Mouse (Mus musculus) CH12.LX (cell line): ENCODE data around the gene Fbxw10. TPM values are rescaled to one million over a fixed set of nuclear protein-coding genes. Genes with fewer than 3 reads are reported as not detected.

Experiments used
- DNase-seq: peaks from one replicate; pipeline ENCODE4 v3.0.0-alpha.2; 2013; ENCODE audit errors: extremely low read depth
- H3K27ac ChIP-seq: 2 replicates; pipeline ENCODE4 v1.5.1; 2012; ENCODE audit warnings: low read depth, mild to moderate bottlenecking, control low read depth, moderate library complexity; ENCODE audit not compliant: insufficient read depth
- H3K27me3 ChIP-seq: replicated peaks from 2 replicates; pipeline ENCODE3; 2012; ENCODE audit warnings: inconsistent platforms
- H3K36me3 ChIP-seq, 2 experiments: replicated peaks in 1 of 2; 2 replicates each; pipeline versions ENCODE3 to v1.6.1; 2012; ENCODE audit warnings: inconsistent platforms in 1 of 2, low read length in 1 of 2, mild to moderate bottlenecking in 1 of 2, mixed read lengths in 1 of 2, moderate library complexity in 1 of 2; ENCODE audit not compliant: control insufficient read depth in 1 of 2, insufficient read depth in 1 of 2
- H3K4me1 ChIP-seq, 2 experiments: 2 replicates each; pipeline ENCODE4 v1.6.1; 2012; ENCODE audit warnings: inconsistent platforms in 1 of 2, moderate library complexity in 1 of 2; ENCODE audit not compliant: insufficient read depth in 2 of 2, control insufficient read depth in 1 of 2
- H3K4me2 ChIP-seq: 2 replicates; pipeline ENCODE4 v1.6.1; 2012; ENCODE audit warnings: low read depth, mild to moderate bottlenecking, control low read depth; ENCODE audit not compliant: poor library complexity, insufficient read depth, severe bottlenecking
- H3K4me3 ChIP-seq, 3 experiments: fragments of 150-350 bp in 1 of 3; sonication (generic) in 1 of 3; replicated peaks in 1 of 3; 2 replicates each; pipeline versions ENCODE3 to v1.5.1; 2011 to 2012; ENCODE audit warnings: low read depth in 2 of 3, low read length in 2 of 3, mild to moderate bottlenecking in 2 of 3, moderate library complexity in 2 of 3, control low read depth in 1 of 3, improper control_type of control experiment in 1 of 3, inconsistent platforms in 1 of 3, mixed read lengths in 1 of 3; ENCODE audit not compliant: poor library complexity in 1 of 3
- H3K79me2 ChIP-seq: replicated peaks from 2 replicates; pipeline ENCODE4 v1.6.1; 2012; ENCODE audit warnings: mild to moderate bottlenecking, moderate library complexity; ENCODE audit not compliant: control insufficient read depth, poor library complexity, insufficient read depth, severe bottlenecking; ENCODE audit errors: extremely low read depth
- H3K9ac ChIP-seq: 2 replicates; pipeline ENCODE4 v1.6.1; 2012; ENCODE audit warnings: low read depth, mild to moderate bottlenecking, control low read depth, moderate library complexity; ENCODE audit not compliant: insufficient read depth
- H3K9me3 ChIP-seq: replicated peaks from 2 replicates; pipeline ENCODE3; 2012; ENCODE audit warnings: low read length, inconsistent platforms, mixed read lengths
- CTCF ChIP-seq, 2 experiments: IDR thresholded peaks in 1 of 2; conservative IDR thresholded peaks in 1 of 2; 2 replicates each; pipeline ENCODE4 v1.5.1; 2011 to 2012; ENCODE audit warnings: low read depth in 2 of 2, low read length in 2 of 2, improper control_type of control experiment in 1 of 2, inconsistent platforms in 1 of 2, mild to moderate bottlenecking in 1 of 2, moderate library complexity in 1 of 2
- E2F4 ChIP-seq: IDR thresholded peaks from 2 replicates; pipeline ENCODE4 v1.6.1; 2011; ENCODE audit warnings: low read depth, low read length, improper control_type of control experiment; ENCODE audit not compliant: insufficient replicate concordance
- ELF1 ChIP-seq: IDR thresholded peaks from 2 replicates; pipeline ENCODE4 v1.6.1; 2014; ENCODE audit warnings: low read depth, mild to moderate bottlenecking, inconsistent platforms, low read length, improper control_type of control experiment
- EP300 ChIP-seq: IDR thresholded peaks from 2 replicates; pipeline ENCODE4 v1.6.1; 2011; ENCODE audit warnings: low read length, improper control_type of control experiment
- GABPA ChIP-seq: IDR thresholded peaks from 2 replicates; pipeline ENCODE4 v1.6.1; 2012; ENCODE audit warnings: low read depth, low read length, improper control_type of control experiment, inconsistent platforms; ENCODE audit not compliant: insufficient replicate concordance
- IRF4 ChIP-seq: IDR thresholded peaks from 2 replicates; pipeline ENCODE4 v1.6.1; 2014; ENCODE audit warnings: low read depth, mild to moderate bottlenecking, inconsistent platforms, low read length, improper control_type of control experiment
- JUN ChIP-seq: IDR thresholded peaks from 2 replicates; pipeline ENCODE4 v1.6.1; 2011; ENCODE audit warnings: low read depth, mild to moderate bottlenecking, low read length, improper control_type of control experiment, moderate library complexity; ENCODE audit not compliant: insufficient read depth
- JUND ChIP-seq: conservative IDR thresholded peaks from 2 replicates; pipeline ENCODE4 v1.6.1; 2011; ENCODE audit warnings: low read depth, low read length, improper control_type of control experiment
- KAT2A ChIP-seq: IDR thresholded peaks from 2 replicates; pipeline ENCODE4 v1.6.1; 2012; ENCODE audit warnings: low read length, improper control_type of control experiment, inconsistent platforms; ENCODE audit not compliant: insufficient replicate concordance
- MAFK ChIP-seq: IDR thresholded peaks from 2 replicates; pipeline ENCODE4 v1.6.1; 2011; ENCODE audit warnings: low read length, improper control_type of control experiment; ENCODE audit not compliant: insufficient replicate concordance
- MAX ChIP-seq: IDR thresholded peaks from 2 replicates; pipeline ENCODE4 v1.6.1; 2011; ENCODE audit warnings: low read length, improper control_type of control experiment
- MAZ ChIP-seq: IDR thresholded peaks from 2 replicates; pipeline ENCODE4 v1.6.1; 2012; ENCODE audit warnings: low read depth, mild to moderate bottlenecking, inconsistent platforms, low read length, improper control_type of control experiment, moderate library complexity
- MEF2A ChIP-seq: IDR thresholded peaks from 2 replicates; pipeline ENCODE4 v1.6.1; 2014; ENCODE audit warnings: low read depth, mild to moderate bottlenecking, inconsistent platforms, low read length, improper control_type of control experiment, borderline replicate concordance
- MXI1 ChIP-seq: IDR thresholded peaks from 2 replicates; pipeline ENCODE4 v1.6.1; 2011; ENCODE audit warnings: mild to moderate bottlenecking, low read depth, low read length, improper control_type of control experiment
- MYC ChIP-seq: IDR thresholded peaks from 2 replicates; pipeline ENCODE4 v1.6.1; 2011; ENCODE audit warnings: low read depth, mild to moderate bottlenecking, improper control_type of control experiment, low read length
- NELFE ChIP-seq: IDR thresholded peaks from 2 replicates; pipeline ENCODE4 v1.6.1; 2011; ENCODE audit warnings: low read depth, low read length, improper control_type of control experiment
- PAX5 ChIP-seq: IDR thresholded peaks from 2 replicates; pipeline ENCODE4 v1.6.1; 2012; ENCODE audit warnings: low read length, inconsistent platforms, mixed read lengths
- POLR2A ChIP-seq: IDR thresholded peaks from 2 replicates; pipeline ENCODE4 v1.6.1; 2011; ENCODE audit warnings: low read depth, mild to moderate bottlenecking, improper control_type of control experiment, low read length
- POLR2AphosphoS2 ChIP-seq: IDR thresholded peaks from 2 replicates; pipeline ENCODE4 v1.6.1; 2011; ENCODE audit warnings: low read depth, low read length, improper control_type of control experiment
- RAD21 ChIP-seq: IDR thresholded peaks from 2 replicates; pipeline ENCODE4 v1.6.1; 2011; ENCODE audit warnings: low read depth, mild to moderate bottlenecking, low read length, improper control_type of control experiment, moderate library complexity
- SIN3A ChIP-seq: IDR thresholded peaks from 2 replicates; pipeline ENCODE4 v1.6.1; 2012; ENCODE audit warnings: low read length, improper control_type of control experiment, inconsistent platforms
- SMC3 ChIP-seq: IDR thresholded peaks from 2 replicates; pipeline ENCODE4 v1.6.1; 2011; ENCODE audit warnings: low read depth, low read length, improper control_type of control experiment
- TBP ChIP-seq: conservative IDR thresholded peaks from 2 replicates; pipeline ENCODE4 v1.6.1; 2011; ENCODE audit warnings: low read depth, low read length, improper control_type of control experiment
- USF1 ChIP-seq: IDR thresholded peaks from 2 replicates; pipeline ENCODE4 v1.6.1; 2014; ENCODE audit warnings: low read depth, mild to moderate bottlenecking, inconsistent platforms, low read length, improper control_type of control experiment
- USF2 ChIP-seq: conservative IDR thresholded peaks from 2 replicates; pipeline ENCODE4 v1.6.1; 2011; ENCODE audit warnings: low read depth, low read length, improper control_type of control experiment
- ZC3H11A ChIP-seq: IDR thresholded peaks from 2 replicates; pipeline ENCODE4 v1.6.1; 2012; ENCODE audit warnings: low read depth, mild to moderate bottlenecking, inconsistent platforms, low read length, improper control_type of control experiment
- ZKSCAN1 ChIP-seq: IDR thresholded peaks from 2 replicates; pipeline ENCODE4 v1.6.1; 2012; ENCODE audit warnings: low read depth, inconsistent platforms, low read length, improper control_type of control experiment, borderline replicate concordance
- ZMIZ1 ChIP-seq: IDR thresholded peaks from 2 replicates; pipeline ENCODE4 v1.6.1; 2012; ENCODE audit warnings: low read depth, mild to moderate bottlenecking, inconsistent platforms, low read length, improper control_type of control experiment
- ZNF384 ChIP-seq: IDR thresholded peaks from 2 replicates; pipeline ENCODE4 v1.6.1; 2012; ENCODE audit warnings: low read depth, low read length, improper control_type of control experiment, inconsistent platforms
- dilution Hi-C: fragments of 300-500 bp; cut with MboI; formaldehyde crosslinking; loops from 2 replicates; pipeline ENCODE4 v1.14.3; 2020; ENCODE audit warnings: low sequenced_read_pairs; ENCODE audit not compliant: extremely low pct_unique_long_range_greater_than_20kb, extremely low pct_ligation_motif_present
- in situ Hi-C: fragments of 300-500 bp; cut with MboI; formaldehyde crosslinking; loops from 3 replicates; pipeline ENCODE4 v1.14.3; 2019; ENCODE audit warnings: low sequenced_read_pairs, low pct_ligation_motif_present, low pct_unique_long_range_greater_than_20kb, mixed read lengths
- polyA plus RNA-seq: library from polyadenylated mRNA; unstranded; fragments of >175 nt; gene quantifications from 2 replicates; pipeline ENCODE4 v1.2.1, GENCODE M21; 2012; ENCODE audit warnings: low read depth; ENCODE audit not compliant: insufficient read length
- total RNA-seq, 2 experiments: library from RNA; depleted of rRNA; stranded (reverse); fragments of 300-350 nt in 1 of 2; fragments of >200 nt in 1 of 2; gene quantifications; 2 replicates each; pipeline ENCODE4 v1.2.3; 2012 to 2014

Gene Fbxw10
- total and polyA plus RNA-seq, 3 experiments: 0.59 to 1.4 (median 0.78) TPM

DNA sequence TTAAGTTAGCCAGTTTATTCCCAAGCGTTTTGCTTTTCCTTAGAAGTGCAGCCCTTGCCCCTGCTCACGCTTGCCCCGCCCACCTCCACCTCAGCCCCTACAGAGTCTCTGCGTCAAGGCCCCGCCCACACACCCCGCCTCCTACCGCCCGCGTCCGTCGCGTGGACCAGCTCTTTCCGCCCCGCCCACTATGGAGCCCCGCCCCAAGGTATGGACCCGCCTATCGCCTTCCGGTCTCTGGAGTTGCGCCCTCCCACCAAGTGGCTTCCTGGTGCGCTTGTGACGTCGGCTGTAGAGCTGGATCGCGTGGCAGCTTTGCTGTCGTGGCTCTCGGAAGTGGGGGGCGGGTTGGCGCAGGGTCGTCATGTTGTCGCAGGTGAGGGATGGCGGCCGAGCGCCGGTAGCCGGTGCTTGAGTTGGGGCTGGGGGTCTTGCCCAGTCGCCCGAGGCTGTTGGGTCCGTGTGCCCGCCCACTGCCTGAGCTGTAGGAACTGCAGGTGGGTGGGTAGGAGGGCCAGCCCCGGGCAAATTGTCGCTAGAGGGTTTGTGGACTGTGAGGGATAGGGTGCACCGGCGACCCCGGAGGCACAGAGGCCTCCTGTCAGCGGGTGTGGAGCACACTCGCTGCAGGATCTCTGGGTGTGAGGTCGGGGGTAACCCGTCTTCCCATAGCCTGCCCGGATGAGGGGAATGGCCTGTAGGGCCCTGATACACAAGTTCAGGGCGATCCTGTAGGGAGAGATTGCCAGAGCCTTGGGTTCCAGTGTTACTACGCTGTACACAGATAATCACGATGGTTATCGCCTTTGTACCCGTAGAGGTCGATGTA is 32.6 kb downstream of the Fbxw10 start, which contains the start of gene Tvp23b (continued):
- no peak for TF ChIP-seq JUN
- TF ChIP-seq E2F4: no peak
- peak; percentile 71; the same call in 1 of the 2 replicates for TF ChIP-seq POLR2AphosphoS2
- TF ChIP-seq POLR2A: peak; percentile 96
- no peak for TF ChIP-seq KAT2A
- TF ChIP-seq MAFK: no peak
- TF ChIP-seq USF2: no peak
- no peak for TF ChIP-seq ZNF384
- no peak for TF ChIP-seq RAD21
- TF ChIP-seq CTCF (conservative IDR thresholded peaks at IDR 0.05 in 1 of 2, IDR thresholded peaks at IDR 0.05 in 1 of 2; ENCODE audit: low read depth in 2 of 2, low read length in 2 of 2): no peak
- peak; percentile 93 for TF ChIP-seq NELFE
- TF ChIP-seq PAX5: no peak
- TF ChIP-seq ZKSCAN1: no peak
- TF ChIP-seq SIN3A: peak; percentile 76; the same call in 1 of the 2 replicates
- TF ChIP-seq ZC3H11A: no peak
- TF ChIP-seq TBP: peak; percentile 38; the same call in 1 of the 2 replicates
- peak; percentile 78 for TF ChIP-seq MAX
- TF ChIP-seq ZMIZ1: peak; percentile 94

DNA sequence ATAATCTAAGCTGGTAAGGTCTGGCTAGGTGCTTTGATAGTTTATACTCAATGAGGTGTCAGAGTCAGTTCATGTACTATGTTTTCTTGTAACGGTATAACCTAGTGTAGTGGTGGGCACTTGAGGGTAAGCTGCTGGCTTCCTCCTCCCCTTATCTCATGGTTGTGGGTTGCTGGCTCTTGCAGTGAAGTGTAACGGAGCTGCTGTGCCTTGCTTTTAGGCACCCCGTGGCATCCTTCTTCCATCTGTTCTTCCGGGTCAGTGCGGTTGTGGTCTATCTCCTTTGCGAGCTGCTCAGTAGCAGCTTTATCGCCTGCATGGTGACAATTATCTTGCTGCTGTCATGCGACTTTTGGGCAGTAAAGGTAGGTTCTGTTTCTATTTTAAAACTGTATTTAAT is 36.5 kb downstream of the Fbxw10 start:
- Histone ChIP-seq H3K27ac (no peak overlapping the region), H3K4me2 (no peak overlapping the region)
- in situ Hi-C loops: no loop called here

More for the DNA sequence above, 36.5 kb downstream of the Fbxw10 start:
- H3K36me3 ChIP-seq: peaks cover 34 to 67% of the 10 kb centered on the region in 2 experiments
- no peak overlapping the region for H3K9ac ChIP-seq
- no peaks in the 10 kb centered on the region for H3K9me3 ChIP-seq
- peaks cover 0 to 24% of the 10 kb centered on the region in 2 experiments; a peak in 2 of 4 replicates for H3K4me1 ChIP-seq
- peaks cover 10% of the 10 kb centered on the region for H3K79me2 ChIP-seq
- H3K27me3 ChIP-seq: no peaks in the 10 kb centered on the region
- dilution Hi-C loops: no loop called here
- no peak overlapping the region for H3K4me3 ChIP-seq
- no peak for DNase-seq
- TF ChIP-seq MAX (no peak), JUND (no peak), MAFK (no peak), USF1 (no peak), EP300 (no peak), POLR2AphosphoS2 (no peak), IRF4 (no peak), ZC3H11A (no peak), MAZ (no peak), SMC3 (no peak), SIN3A (no peak), ELF1 (no peak), MXI1 (no peak), GABPA (no peak), RAD21 (no peak), ZKSCAN1 (no peak), ZNF384 (no peak), MEF2A (no peak), JUN (no peak), MYC (no peak)
